33 mouse cellular contexts compared by ENCODE assay signal in genomic region chr3:4893108-4893507, GRCm38 (mm10).
"Had no signal": no experiment of that assay in that cellular context is flagged by ENCODE, and none has a peak within 500 bp of the region (broad histone marks: within the 10 kb centered on the region; RNA-seq: fewer than 3 reads in every experiment).

No protein-coding gene starts in this region.

- H3K4me2 ChIP-seq: heart, embryonic 13.5 days; heart, embryonic 15.5 days; hindbrain, embryonic 12.5 days; hindbrain, embryonic 13.5 days; hindbrain, embryonic 14.5 days; hindbrain, embryonic 15.5 days; intestine, embryonic 15.5 days; kidney, embryonic 15.5 days had no signal

- H3K9me3 ChIP-seq: heart, embryonic 15.5 days; intestine, embryonic 15.5 days had no signal

- H3K4me1 ChIP-seq: heart, embryonic 13.5 days; heart, embryonic 15.5 days; hindbrain, embryonic 10.5 days; hindbrain, embryonic 12.5 days; hindbrain, embryonic 13.5 days; hindbrain, embryonic 15.5 days; intestine, embryonic 15.5 days; kidney, embryonic 15.5 days had no signal

- H3K27me3 ChIP-seq: heart, embryonic 13.5 days; heart, embryonic 15.5 days; hindbrain, embryonic 12.5 days; hindbrain, embryonic 13.5 days; hindbrain, embryonic 15.5 days; intestine, embryonic 15.5 days; kidney, embryonic 15.5 days had no signal

- ATAC-seq: hindbrain, embryonic 16.5 days; hindbrain, postnatal 0 days; inflammation-experienced regulatory T-cells, adult 6 months; intestine, embryonic 15.5 days; intestine, embryonic 16.5 days; intestine, postnatal 0 days had no signal

- H3K4me3 ChIP-seq: heart, embryonic 13.5 days; heart, embryonic 15.5 days; hindbrain, embryonic 10.5 days; hindbrain, embryonic 12.5 days; hindbrain, embryonic 13.5 days; hindbrain, embryonic 15.5 days; intestine, embryonic 15.5 days; kidney, embryonic 15.5 days; layer of hippocampus, adult 2 months; left cerebral cortex, adult 2 months had no signal

- DNase-seq: heart, postnatal 10 days; heart, postnatal 14 days; heart, postnatal 36 days; heart, postnatal 4 days; kidney, adult 11 months; kidney, adult 18-20 months; kidney, adult 2 months; kidney, adult 8-10 months; kidney, adult 9 months; kidney, postnatal 10 days; kidney, postnatal 14 days; kidney, postnatal 25 days; kidney, postnatal 36 days; kidney, postnatal 4 days; layer of hippocampus, adult 9-11 months; layer of hippocampus, postnatal 36 days had no signal

- H3K9ac ChIP-seq: heart, embryonic 13.5 days; heart, embryonic 15.5 days; hindbrain, embryonic 12.5 days; hindbrain, embryonic 13.5 days; hindbrain, embryonic 14.5 days; hindbrain, embryonic 15.5 days; intestine, embryonic 15.5 days; kidney, embryonic 15.5 days had no signal

- H3K36me3 ChIP-seq: heart, embryonic 13.5 days; heart, embryonic 15.5 days; hindbrain, embryonic 10.5 days; hindbrain, embryonic 12.5 days; hindbrain, embryonic 13.5 days; hindbrain, embryonic 15.5 days; intestine, embryonic 15.5 days; kidney, embryonic 15.5 days had no signal

- H3K27ac ChIP-seq: heart, embryonic 13.5 days; heart, embryonic 15.5 days; hindbrain, embryonic 10.5 days; hindbrain, embryonic 12.5 days; hindbrain, embryonic 13.5 days; hindbrain, embryonic 14.5 days; hindbrain, embryonic 15.5 days; hindbrain, postnatal 0 days; intestine, embryonic 15.5 days; kidney, embryonic 15.5 days; kidney, postnatal 0 days; layer of hippocampus, adult 2 months; left cerebral cortex, adult 2 months had no signal
